Mouse (Mus musculus) ES-E14 (cell line): Measurements from ENCODE around the gene Ccdc28a. TPM values are rescaled to one million over a fixed set of nuclear protein-coding genes. Genes with fewer than 3 reads are reported as not detected.

Experiments
- DNase-seq: peaks from one replicate; pipeline ENCODE4 v3.0.0-alpha.2; 2013; ENCODE audit warnings: low read depth, low spot score
- H3K27ac ChIP-seq: 2 replicates; pipeline ENCODE4 v1.5.1; 2012; ENCODE audit warnings: low read depth, mild to moderate bottlenecking, low read length, moderate library complexity, mixed read lengths; ENCODE audit not compliant: poor library complexity, insufficient read depth, severe bottlenecking
- H3K36me3 ChIP-seq: 2 replicates; pipeline ENCODE4 v1.6.1; 2012; ENCODE audit warnings: mild to moderate bottlenecking, low read length, moderate library complexity, mixed read lengths; ENCODE audit not compliant: control insufficient read depth, poor library complexity, insufficient read depth, severe bottlenecking
- H3K4me1 ChIP-seq, 2 experiments: fragments of 150-350 bp in 1 of 2; sonication (generic) in 1 of 2; 2 replicates each; pipeline ENCODE4 v1.6.1; 2012; ENCODE audit warnings: low read length in 2 of 2, mild to moderate bottlenecking in 1 of 2, mixed read lengths in 1 of 2; ENCODE audit not compliant: control insufficient read depth in 2 of 2, insufficient read depth in 2 of 2, poor library complexity in 1 of 2
- H3K4me3 ChIP-seq, 2 experiments: fragments of 150-350 bp in 1 of 2; sonication (generic) in 1 of 2; 2 replicates each; pipeline ENCODE4 v1.5.1; 2012; ENCODE audit warnings: low read length in 2 of 2, low read depth in 1 of 2, mild to moderate bottlenecking in 1 of 2, mixed read lengths in 1 of 2; ENCODE audit not compliant: insufficient read depth in 1 of 2, poor library complexity in 1 of 2, severe bottlenecking in 1 of 2
- H3K9ac ChIP-seq: 2 replicates; pipeline ENCODE4 v1.6.1; 2012; ENCODE audit warnings: low read depth, mild to moderate bottlenecking, low read length, mixed read lengths; ENCODE audit not compliant: poor library complexity, insufficient read depth, severe bottlenecking
- H3K9me3 ChIP-seq: fragments of 150-350 bp; sonication (generic); 2 replicates; pipeline ENCODE4 v1.6.1; 2012; ENCODE audit warnings: low read depth, mild to moderate bottlenecking, low read length; ENCODE audit not compliant: control insufficient read depth, insufficient read depth
- CHD2 ChIP-seq: IDR thresholded peaks from 2 replicates; pipeline ENCODE4 v1.6.1; 2014; ENCODE audit warnings: mild to moderate bottlenecking, low read depth, low read length, inconsistent platforms
- HCFC1 ChIP-seq: IDR thresholded peaks from 2 replicates; pipeline ENCODE4 v1.6.1; 2012; ENCODE audit warnings: low read length, inconsistent platforms, borderline replicate concordance; ENCODE audit not compliant: insufficient read depth
- MAFK ChIP-seq: IDR thresholded peaks from 2 replicates; pipeline ENCODE4 v1.6.1; 2014; ENCODE audit warnings: mild to moderate bottlenecking, low read depth, low read length, inconsistent platforms; ENCODE audit not compliant: insufficient read depth
- ZC3H11A ChIP-seq: IDR thresholded peaks from 2 replicates; pipeline ENCODE4 v1.6.1; 2012; ENCODE audit warnings: low read depth, mild to moderate bottlenecking, inconsistent platforms, low read length, borderline replicate concordance
- ZNF384 ChIP-seq: IDR thresholded peaks from 2 replicates; pipeline ENCODE4 v1.6.1; 2012; ENCODE audit warnings: low read depth, low read length, inconsistent platforms
- in situ Hi-C, 2 experiments: fragments of 600-800 bp; cut with MboI; formaldehyde crosslinking; loops; one replicate each; pipeline ENCODE4 v1.15.1; 2025; ENCODE audit warnings: low sequenced_read_pairs in 2 of 2, inconsistent platforms in 1 of 2; ENCODE audit not compliant: unreplicated experiment in 2 of 2
- total RNA-seq: library from RNA; depleted of rRNA; stranded (reverse); fragments of 300-350 nt; gene quantifications from 2 replicates; pipeline ENCODE4 v1.2.3, GENCODE M21; 2012

The Ccdc28a gene
- total RNA-seq, 1 experiment: 6.6 TPM

DNA sequence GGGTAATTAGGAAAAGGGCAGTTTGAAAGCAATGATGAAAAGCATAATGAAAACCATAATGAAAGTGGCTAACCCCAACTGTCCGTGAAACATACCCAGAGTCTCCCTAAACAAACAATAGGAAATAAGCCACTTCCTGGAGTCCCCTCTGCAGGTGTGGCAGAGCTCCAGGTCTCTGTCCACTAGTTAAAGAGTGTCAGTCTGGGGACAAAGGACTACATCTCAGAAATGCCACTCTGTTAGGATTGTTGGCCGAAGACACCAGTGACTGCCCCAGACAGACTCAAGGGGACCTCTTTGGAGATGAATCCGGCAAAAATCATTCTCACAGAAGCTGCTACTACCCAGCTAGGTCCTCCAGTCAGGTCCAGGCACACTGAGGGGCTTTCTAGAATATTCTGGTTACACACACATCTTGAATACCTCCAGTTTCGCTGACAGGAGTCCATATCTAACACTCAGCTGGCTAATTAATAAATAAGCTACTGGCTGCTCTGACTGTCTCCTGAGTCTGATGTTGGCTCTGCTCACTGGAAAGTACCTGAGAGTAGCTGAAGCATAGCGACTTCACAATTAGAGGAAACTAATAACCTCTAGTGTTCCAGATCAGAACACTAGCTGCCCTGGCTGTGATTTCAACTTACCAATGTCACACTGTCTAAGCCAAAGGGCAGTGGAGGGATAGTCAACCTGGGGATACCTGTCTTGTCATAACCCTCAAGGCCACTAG lies 36.3 kb downstream of the Ccdc28a start:
- Histone ChIP-seq H3K4me3 (no peak overlapping the region), H3K9me3 (no peaks in the 10 kb centered on the region), H3K27ac (no peak overlapping the region), H3K36me3 (no peaks in the 10 kb centered on the region), H3K4me1 (peaks cover 2 to 11% of the 10 kb centered on the region in 2 experiments; a peak in 2 of 4 replicates), H3K9ac (no peak overlapping the region)
- in situ Hi-C loops: loop anchor here (25.0 kb wide), 1 partner anchor 461 kb away; no protein-coding TSS in a partner anchor
- no peak for DNase-seq
- no peak for TF ChIP-seq CHD2
- TF ChIP-seq ZC3H11A: no peak
- TF ChIP-seq HCFC1: no peak
- TF ChIP-seq MAFK: no peak
- no peak for TF ChIP-seq ZNF384

- TF ChIP-seq CHD2 (no peak), ZNF384 (no peak), HCFC1 (no peak), MAFK (no peak), ZC3H11A (peak; percentile 65)
- Histone ChIP-seq H3K9me3 (no peaks in the 10 kb centered on the region), H3K4me3 (no peak overlapping the region), H3K4me1 (peaks cover 2 to 11% of the 10 kb centered on the region in 2 experiments; a peak in 2 of 4 replicates), H3K27ac (no peak overlapping the region), H3K36me3 (no peaks in the 10 kb centered on the region), H3K9ac (no peak overlapping the region)
- in situ Hi-C loops: loop anchor here (25.0 kb wide), 1 partner anchor 460 kb away; no protein-coding TSS in a partner anchor
- peak; percentile 86 for DNase-seq
These were observed 37.4 kb downstream of the Ccdc28a start for GRCm38 (mm10) chr10:18197206-18197979.

DNA sequence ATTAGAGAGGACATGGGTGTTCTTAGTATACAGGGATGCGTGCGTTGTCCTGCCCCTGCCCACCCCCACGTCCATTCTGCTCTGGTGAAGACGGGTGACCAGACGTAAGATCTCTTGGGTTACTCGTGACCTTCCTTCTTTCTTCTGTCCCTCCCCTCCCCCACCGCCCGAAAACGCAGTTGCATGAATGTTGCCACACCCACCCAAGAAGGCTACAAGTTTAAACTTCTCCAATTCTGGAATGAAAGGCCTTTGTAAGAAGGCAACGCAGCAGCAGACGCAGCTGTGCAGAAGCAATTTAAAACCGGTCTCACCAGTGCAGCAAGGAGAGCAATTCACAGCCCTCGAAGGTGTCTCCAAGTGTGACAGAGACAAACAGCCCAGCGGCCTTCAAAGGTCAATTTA lies 40.1 kb downstream of the Ccdc28a start:
- in situ Hi-C loops: loop anchor here (25.0 kb wide), 1 partner anchor 457 kb away; no protein-coding TSS in a partner anchor
- H3K4me1 ChIP-seq: peaks cover 2 to 11% of the 10 kb centered on the region in 2 experiments; a peak in 2 of 4 replicates
- no peaks in the 10 kb centered on the region for H3K36me3 ChIP-seq
- DNase-seq: no peak
- H3K9ac ChIP-seq: no peak overlapping the region
- H3K27ac ChIP-seq: no peak overlapping the region
- no peaks in the 10 kb centered on the region for H3K9me3 ChIP-seq
- no peak overlapping the region for H3K4me3 ChIP-seq
- TF ChIP-seq ZC3H11A (no peak), ZNF384 (no peak), MAFK (no peak), HCFC1 (no peak), CHD2 (no peak)

DNA sequence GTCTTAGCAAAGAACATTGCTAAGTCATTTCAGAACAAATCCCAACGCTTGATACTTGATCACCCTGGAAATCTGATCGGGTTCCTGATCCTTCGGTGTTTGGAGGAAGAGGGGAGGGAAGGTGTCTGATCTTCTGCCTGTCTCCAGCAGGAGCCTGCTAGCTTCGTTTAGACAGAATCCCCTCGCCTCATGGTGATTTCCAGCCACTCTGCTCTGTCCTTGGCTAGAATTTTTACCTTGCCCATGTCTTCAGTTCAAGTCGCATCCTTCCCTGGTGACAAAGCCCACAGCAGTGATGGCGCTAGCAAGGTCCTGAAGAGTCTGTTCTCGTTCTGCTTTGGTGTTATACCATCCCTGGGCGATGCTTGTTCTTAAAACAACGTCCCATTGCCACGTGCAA lies 40.6 kb downstream of the Ccdc28a start:
- no peak for DNase-seq
- H3K9me3 ChIP-seq: no peaks in the 10 kb centered on the region
- in situ Hi-C loops: loop anchor here (25.0 kb wide), 1 partner anchor 457 kb away; no protein-coding TSS in a partner anchor
- peaks cover 2 to 11% of the 10 kb centered on the region in 2 experiments; a peak in 2 of 4 replicates for H3K4me1 ChIP-seq
- H3K4me3 ChIP-seq: no peak overlapping the region
- H3K27ac ChIP-seq: no peak overlapping the region
- no peaks in the 10 kb centered on the region for H3K36me3 ChIP-seq
- TF ChIP-seq ZNF384 (no peak), HCFC1 (no peak), CHD2 (no peak), MAFK (no peak), ZC3H11A (no peak)
- H3K9ac ChIP-seq: no peak overlapping the region
